Mouse (Mus musculus) skeletal muscle tissue, postnatal 0 days (tissue): ENCODE results near the gene Olfr593. TPM values are rescaled to one million over a fixed set of nuclear protein-coding genes. Genes with fewer than 3 reads are reported as not detected.

Experiments
- microRNA-seq, 2 experiments: library from miRNA; unstranded; fragments of <30 nt; microRNA quantifications; one replicate each; pipeline ENCODE4; 2016
- polyA plus RNA-seq: library from polyadenylated mRNA; unstranded; fragments of >200 nt; fragmentation: Nextera tagmentation; extraction: Ambion mirVana; gene quantifications from 2 replicates; pipeline ENCODE4 v1.2.1, GENCODE M21; 2015

The Olfr593 gene
- polyA plus RNA-seq = not detected in 2 replicates

GRCm38 (mm10) chr7:103211562-103211961 is at the start of gene Olfr593:
Olfr593 (plus strand) TSS chr7:103211862.

GRCm38 (mm10) chr7:103178240-103178639 is 33.4 kb upstream of the Olfr593 start, which contains the start of gene Olfr591:
Olfr591 (minus strand) TSS chr7:103178340.

GRCm38 (mm10) chr7:103184503-103184902 is 27.2 kb upstream of the Olfr593 start, which contains the start of gene Olfr592:
Olfr592 (plus strand) TSS chr7:103184803.

GRCm38 (mm10) chr7:103216696-103217095 is 5.0 kb downstream of the Olfr593 start, which contains the start of gene Olfr594:
Olfr594 (plus strand) TSS chr7:103216996.

GRCm38 (mm10) chr7:103252405-103252804 is 40.7 kb downstream of the Olfr593 start, which contains the start of gene Usp17ld:
Usp17ld (minus strand) TSS chr7:103252505.

Small RNA genes lying within 50 kb of the gene (microRNA-seq; reads per million reads assigned to microRNA genes)
- gene Gm25171 = 0 reads per million in 2 experiments

Other genes with a start within 250 kb of the Olfr593 start
- not detected in 2 replicates for gene Olfr576, start 249.2 kb upstream of the Olfr593 start, polyA plus RNA-seq
- not detected in 2 replicates for gene Olfr577, start 235.9 kb upstream of the Olfr593 start, polyA plus RNA-seq
- gene Olfr578, start 222.5 kb upstream of the Olfr593 start, polyA plus RNA-seq = not detected in 2 replicates
- gene Olfr582, start 173.8 kb upstream of the Olfr593 start, polyA plus RNA-seq = not detected in 2 replicates
- gene Olfr583, start 160.6 kb upstream of the Olfr593 start, polyA plus RNA-seq = not detected in 2 replicates
- gene Olfr584, start 130.0 kb upstream of the Olfr593 start, polyA plus RNA-seq = not detected in 2 replicates
- not detected in 2 replicates for gene Olfr585, start 114.1 kb upstream of the Olfr593 start, polyA plus RNA-seq
- not detected in 2 replicates for gene Olfr586, start 86.2 kb upstream of the Olfr593 start, polyA plus RNA-seq
- gene Olfr588-ps1, start 71.0 kb upstream of the Olfr593 start, polyA plus RNA-seq = not detected in 2 replicates
- not detected in 2 replicates for gene Olfr589, start 55.5 kb upstream of the Olfr593 start, polyA plus RNA-seq
- not detected in 2 replicates for gene Olfr591, start 33.5 kb upstream of the Olfr593 start, polyA plus RNA-seq
- gene Olfr592, start 27.1 kb upstream of the Olfr593 start, polyA plus RNA-seq = not detected in 2 replicates
- not detected in 2 replicates for gene Olfr594, start 5.1 kb downstream of the Olfr593 start, polyA plus RNA-seq
- gene Usp17ld, start 40.6 kb downstream of the Olfr593 start, polyA plus RNA-seq = not detected in 2 replicates
- not detected in 2 replicates for gene Olfr596, start 93.8 kb downstream of the Olfr593 start, polyA plus RNA-seq
- gene Olfr597, start 104.5 kb downstream of the Olfr593 start, polyA plus RNA-seq = not detected in 2 replicates
- not detected in 2 replicates for gene Olfr598, start 111.7 kb downstream of the Olfr593 start, polyA plus RNA-seq
- gene Olfr599, start 124.1 kb downstream of the Olfr593 start, polyA plus RNA-seq = not detected in 2 replicates
- gene Olfr600, start 137.8 kb downstream of the Olfr593 start, polyA plus RNA-seq = not detected in 2 replicates
- not detected in 2 replicates for gene Olfr601, start 150.8 kb downstream of the Olfr593 start, polyA plus RNA-seq
- not detected in 2 replicates for gene Olfr603, start 174.3 kb downstream of the Olfr593 start, polyA plus RNA-seq
- gene Usp17lc, start 203.2 kb downstream of the Olfr593 start, polyA plus RNA-seq = not detected in 2 replicates
- not detected in 2 replicates for gene Olfr605, start 233.6 kb downstream of the Olfr593 start, polyA plus RNA-seq
- not detected in 2 replicates for gene Olfr606, start 237.2 kb downstream of the Olfr593 start, polyA plus RNA-seq